Mouse (Mus musculus) gastrocnemius, postnatal 10 days (tissue): ENCODE measurements around the gene Cldn3. TPM values are rescaled to one million over a fixed set of nuclear protein-coding genes. Genes with fewer than 3 reads are reported as not detected.
A peak's percentile ranks its signal among the peaks of the same experiment; 100 is the strongest.
"Not testable (repeated sequence)": the region's sequence is repeated elsewhere in the genome, so short reads cannot be mapped to it uniquely, and the experiment has no call there.

Experiments used
- DNase-seq: peaks from one replicate; pipeline ENCODE4 v3.0.0; 2021; ENCODE audit warnings: mixed read lengths
- long read RNA-seq, 2 experiments: library from polyadenylated mRNA; stranded (forward); transcript quantifications; one replicate each; pipeline ENCODE4 v2.0.0; 2021
- total RNA-seq, 2 experiments: library from RNA; stranded (reverse); gene quantifications; 2 replicates each; pipeline ENCODE4 v1.2.3; 2021

Gene Cldn3
- not detected for total RNA-seq
- long read RNA-seq, experiment 1, result 0 reads
- long read RNA-seq, experiment 2, result 0 reads

GRCm38 (mm10) chr5:134985633-134986297, at the start of gene Cldn3:
Cldn3 (plus strand) TSS chr5:134986214.
- DNase-seq, result peak; percentile 28

DNA sequence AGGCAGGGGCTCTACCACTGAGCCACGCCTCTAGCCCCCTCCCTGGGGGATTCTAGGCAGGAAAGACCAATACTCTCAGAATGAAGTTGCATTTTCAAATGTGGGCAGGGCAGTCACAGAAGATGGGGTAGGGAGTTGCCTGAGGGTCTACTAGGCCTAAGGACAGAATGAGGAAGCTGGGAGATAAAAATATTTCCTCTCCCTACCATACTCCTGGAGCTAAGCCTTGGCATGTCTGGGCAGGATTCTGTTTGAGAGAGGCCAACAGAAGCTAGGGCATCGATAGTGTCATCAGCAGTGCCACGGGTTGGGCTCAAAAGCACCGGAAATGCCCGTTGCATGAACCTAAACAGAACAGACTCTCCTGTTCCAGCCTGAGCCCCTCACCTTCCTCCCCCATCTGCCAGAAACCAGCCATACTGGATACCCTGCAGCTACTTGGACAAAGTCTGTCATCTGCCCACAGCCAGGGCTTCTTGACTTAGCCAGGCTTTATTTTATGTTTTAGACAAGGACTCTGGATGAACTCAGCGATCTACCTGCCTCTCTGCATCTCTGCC, 49.3 kb upstream of the Cldn3 start:
- DNase-seq, result no peak

DNA sequence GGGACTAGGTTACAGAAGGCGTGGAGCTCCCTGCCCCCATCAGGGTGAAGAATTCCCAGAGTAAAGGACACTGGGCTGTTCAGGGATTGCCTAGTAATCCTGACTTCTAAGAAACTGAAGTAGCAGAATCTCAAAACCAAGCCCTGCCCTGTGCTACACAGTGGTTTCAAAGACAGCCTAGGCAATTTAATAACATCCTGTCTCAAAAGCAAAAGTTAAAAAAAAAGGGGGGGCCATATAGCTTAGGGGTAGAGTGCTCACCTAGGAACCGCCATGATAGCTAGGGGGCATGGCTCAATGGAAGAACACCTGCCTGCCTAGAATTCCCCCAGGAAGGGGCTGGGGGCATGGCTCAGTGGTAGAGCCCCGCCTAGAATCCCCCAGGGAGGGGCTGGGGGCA, 46.9 kb upstream of the Cldn3 start:
- no peak for DNase-seq

- not testable (repeated sequence) for DNase-seq
Measured at GRCm38 (mm10) chr5:134939554-134939953, 46.5 kb upstream of the Cldn3 start.

GRCm38 (mm10) chr5:134941472-134942209, 44.4 kb upstream of the Cldn3 start:
- no peak for DNase-seq

DNA sequence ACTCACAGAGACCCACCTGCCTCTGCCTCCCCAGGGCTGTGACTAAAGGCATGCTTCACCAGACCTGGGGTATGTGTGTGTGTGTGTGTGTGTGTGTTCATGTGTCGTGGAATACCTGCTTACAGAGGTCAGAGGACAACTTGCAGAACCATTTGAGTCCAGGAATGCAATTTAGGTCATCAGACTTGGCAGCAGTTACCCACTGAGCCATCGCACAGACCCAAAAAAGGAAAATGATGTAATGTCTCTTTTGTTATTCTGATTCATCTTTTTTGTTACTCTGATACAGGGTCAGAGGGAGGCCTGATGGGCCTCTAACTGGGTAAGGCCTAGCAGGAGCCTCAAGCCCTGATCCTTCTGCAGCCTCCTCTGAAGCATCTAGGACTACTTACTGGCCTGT, 43.3 kb upstream of the Cldn3 start:
- DNase-seq, result no peak

GRCm38 (mm10) chr5:134944179-134944578, 41.8 kb upstream of the Cldn3 start:
- no peak for DNase-seq

DNA sequence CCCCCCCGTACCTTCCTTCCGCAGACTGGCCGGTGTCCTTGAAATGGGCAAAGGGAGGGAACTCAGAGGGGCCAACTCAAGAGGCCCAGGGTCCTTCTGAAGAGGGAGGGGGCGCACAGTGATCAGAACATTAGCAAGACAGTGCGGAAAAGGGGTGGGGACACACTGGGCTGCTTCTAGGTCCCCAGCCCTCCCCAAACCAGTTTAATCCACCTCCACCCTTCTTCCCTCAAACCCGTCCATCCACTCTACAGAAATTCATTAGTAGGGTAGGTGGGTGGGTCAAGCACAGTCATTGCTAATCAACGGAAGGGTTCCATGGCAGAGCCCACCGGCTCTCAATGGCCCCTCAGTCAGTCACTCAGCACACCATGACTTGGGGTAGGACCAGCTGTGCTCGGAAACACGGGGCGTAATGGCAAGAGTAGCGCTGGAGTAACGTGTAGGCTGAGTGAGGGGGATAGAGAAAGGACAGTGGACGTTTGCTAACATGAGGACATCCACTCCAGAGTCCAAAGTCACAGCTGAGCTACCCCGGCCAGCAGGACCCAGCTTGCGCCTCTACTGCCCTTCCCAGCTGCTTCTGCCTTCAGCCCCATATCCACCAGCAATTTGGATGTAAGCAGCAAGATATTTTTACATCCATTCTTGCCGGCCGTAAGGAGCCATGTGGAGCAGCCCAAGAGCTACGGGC, 40.6 kb upstream of the Cldn3 start:
- no peak for DNase-seq

- no peak for DNase-seq
Measured at GRCm38 (mm10) chr5:134946063-134946856, 39.8 kb upstream of the Cldn3 start.

DNA sequence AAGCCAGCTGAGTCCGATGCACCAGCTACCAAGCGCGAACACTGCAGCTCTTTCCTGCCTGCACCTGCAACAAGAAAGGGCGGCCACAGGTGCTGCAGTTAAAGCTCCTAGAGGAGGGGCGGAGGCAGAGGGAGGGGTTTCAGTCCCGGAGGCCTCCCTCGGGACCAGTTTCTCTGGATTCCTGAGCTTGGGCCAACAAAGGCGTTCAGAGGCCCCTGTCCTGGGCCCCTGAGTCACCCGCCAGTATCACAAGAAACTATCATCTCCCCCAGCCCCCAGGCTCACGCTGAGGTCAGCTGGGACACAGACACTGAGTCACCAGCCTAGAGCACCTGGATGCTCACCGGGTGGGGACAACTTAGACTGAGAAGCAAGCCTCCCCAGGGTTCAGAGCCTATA, 39.2 kb upstream of the Cldn3 start, which contains the start of gene Cldn4:
Gene Cldn4 (minus strand): TSS at position 78 of the 399 bp plus-strand sequence.
- DNase-seq, result no peak

- DNase-seq, result no peak
Measured at GRCm38 (mm10) chr5:134947420-134948084, 38.5 kb upstream of the Cldn3 start.

DNA sequence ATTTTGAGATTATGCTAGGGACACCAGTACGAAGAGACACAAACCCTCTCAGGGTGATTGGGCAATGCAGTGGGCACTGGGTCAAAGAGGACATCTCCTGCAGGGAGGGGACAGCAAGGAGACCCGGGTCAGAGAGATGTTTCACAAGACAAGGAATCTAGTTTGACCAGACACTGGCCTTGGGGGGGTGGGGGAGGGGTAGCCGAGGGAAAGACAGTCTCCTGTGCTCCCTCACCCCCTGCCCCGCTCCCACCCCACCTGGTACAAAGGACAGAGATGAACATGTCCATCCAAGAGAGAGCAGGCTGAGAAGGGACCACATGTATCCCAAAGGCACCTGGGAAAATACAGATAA, 38.0 kb upstream of the Cldn3 start:
- no peak for DNase-seq

- no peak for DNase-seq
Measured at GRCm38 (mm10) chr5:134951053-134951884, 34.7 kb upstream of the Cldn3 start.

DNA sequence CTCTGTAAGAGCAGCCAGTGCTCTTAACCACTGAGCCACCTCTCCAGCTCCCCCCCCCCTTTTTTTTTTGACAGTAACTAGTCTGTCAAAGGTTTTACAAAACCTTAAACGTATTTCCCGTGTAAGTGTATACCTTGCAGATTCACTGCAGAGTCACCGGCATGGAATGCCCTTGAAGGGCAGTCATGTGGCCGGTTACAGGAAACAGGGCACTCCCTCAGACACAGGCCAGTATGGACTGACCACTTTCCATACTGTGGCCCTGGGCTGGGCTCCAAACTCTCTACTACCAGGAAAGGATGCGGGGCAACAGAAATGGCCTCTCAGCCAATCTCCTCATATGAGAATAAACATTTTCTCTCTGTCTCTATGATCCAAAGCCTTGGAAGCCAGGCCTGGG, 30.5 kb upstream of the Cldn3 start:
- no peak for DNase-seq

- DNase-seq, result no peak
Measured at GRCm38 (mm10) chr5:134959114-134959513, 26.9 kb upstream of the Cldn3 start.

GRCm38 (mm10) chr5:134960430-134960829, 25.6 kb upstream of the Cldn3 start:
- DNase-seq, result no peak

DNA sequence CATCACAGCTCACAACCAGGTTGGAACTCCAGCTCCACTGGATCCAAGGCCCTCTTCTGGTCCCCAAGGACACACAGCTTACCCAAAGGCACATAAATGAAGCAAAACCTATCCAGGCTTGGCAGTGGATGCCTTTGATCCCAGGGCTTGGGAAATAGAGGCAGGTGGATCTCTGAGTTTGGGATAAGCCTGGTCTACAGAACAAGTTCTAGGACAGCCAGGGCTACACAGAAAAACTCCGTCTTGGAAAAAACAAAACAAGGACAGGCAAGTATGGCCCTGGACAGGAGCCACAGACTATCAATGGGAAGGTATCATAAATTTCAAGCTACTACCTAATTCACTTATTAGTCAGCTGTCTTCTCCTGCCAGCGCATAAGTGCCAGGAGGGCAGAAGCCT, 24.5 kb upstream of the Cldn3 start:
- no peak for DNase-seq

- no peak for DNase-seq
Measured at GRCm38 (mm10) chr5:134963546-134963945, 22.5 kb upstream of the Cldn3 start.

DNA sequence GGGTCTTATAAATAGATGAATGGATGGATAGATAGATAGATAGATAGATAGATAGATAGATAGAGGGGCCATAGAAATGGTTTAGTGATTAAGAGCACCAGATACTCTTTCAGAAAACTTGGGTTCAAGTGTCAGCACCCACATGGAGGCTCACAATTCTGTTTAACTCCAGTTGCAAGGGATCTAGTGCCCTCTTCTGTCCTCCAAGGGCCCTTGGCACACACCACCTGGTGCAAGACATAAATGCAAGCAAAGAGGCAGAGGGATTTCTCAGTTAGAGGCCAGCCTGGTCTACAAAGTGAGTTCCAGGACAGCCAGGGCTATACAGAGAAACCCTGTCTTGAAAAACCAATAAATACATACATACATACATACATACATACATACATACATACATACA, 21.4 kb upstream of the Cldn3 start:
- DNase-seq, result not testable (repeated sequence)

DNA sequence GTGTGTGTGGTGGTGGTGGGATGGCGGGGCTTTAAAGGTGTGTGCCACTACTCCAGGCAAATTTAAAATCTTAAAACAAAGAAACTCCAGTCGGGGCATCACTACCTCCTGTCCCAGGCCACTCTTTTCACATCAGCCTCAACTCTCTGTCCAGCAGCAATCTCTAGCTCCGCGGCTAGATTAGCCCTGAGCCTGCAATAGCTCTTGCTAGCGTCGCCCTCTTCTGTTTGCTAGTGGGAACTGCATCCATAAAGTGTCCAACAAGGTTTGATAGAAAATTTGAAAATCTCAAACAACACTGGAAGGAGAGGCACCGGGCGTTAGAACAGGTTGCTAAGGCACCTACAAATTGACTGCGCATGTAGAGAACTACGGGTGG, 20.6 kb upstream of the Cldn3 start:
- DNase-seq, result peak; percentile 70
